Mouse (Mus musculus): ENCODE results near the gene Chrnd.

The Chrnd gene

GRCm38 (mm10) chr1:87232197-87232596 lies 41.8 kb downstream of the Chrnd start:
- in situ Hi-C loops (cut with MboI), result no loop called here

- in situ Hi-C loops (cut with MboI), result no loop called here
Measured at GRCm38 (mm10) chr1:87239056-87239455, 48.6 kb downstream of the Chrnd start.

GRCm38 (mm10) chr1:87243021-87243420 lies 52.6 kb downstream of the Chrnd start:
- in situ Hi-C loops (cut with MboI), result no loop called here

GRCm38 (mm10) chr1:87245430-87245829 lies 55.0 kb downstream of the Chrnd start:
- in situ Hi-C loops (cut with MboI), result no loop called here

GRCm38 (mm10) chr1:87245929-87246815 lies 55.8 kb downstream of the Chrnd start:
- in situ Hi-C loops (cut with MboI), result no loop called here

All from mature B cell (primary cell).